Mouse (Mus musculus) heart, postnatal 25 days (tissue): Measurements from ENCODE around the gene Trim31. TPM values are rescaled to one million over a fixed set of nuclear protein-coding genes. Genes with fewer than 3 reads are reported as not detected.

Source experiments
- DNase-seq: peaks from one replicate; pipeline ENCODE4 v3.0.0; 2022; ENCODE audit warnings: low spot score
- intact Hi-C: fragments of 180-260 bp; cut with DNase I; formaldehyde crosslinking; loops from one replicate; pipeline ENCODE4 v1.15.1; 2025
- total RNA-seq, 2 experiments: library from RNA; stranded (reverse); gene quantifications; 2 replicates each; pipeline ENCODE4 v1.2.3; 2021

Gene Trim31
- total RNA-seq, 2 experiments from 2014 or later: not detected

DNA sequence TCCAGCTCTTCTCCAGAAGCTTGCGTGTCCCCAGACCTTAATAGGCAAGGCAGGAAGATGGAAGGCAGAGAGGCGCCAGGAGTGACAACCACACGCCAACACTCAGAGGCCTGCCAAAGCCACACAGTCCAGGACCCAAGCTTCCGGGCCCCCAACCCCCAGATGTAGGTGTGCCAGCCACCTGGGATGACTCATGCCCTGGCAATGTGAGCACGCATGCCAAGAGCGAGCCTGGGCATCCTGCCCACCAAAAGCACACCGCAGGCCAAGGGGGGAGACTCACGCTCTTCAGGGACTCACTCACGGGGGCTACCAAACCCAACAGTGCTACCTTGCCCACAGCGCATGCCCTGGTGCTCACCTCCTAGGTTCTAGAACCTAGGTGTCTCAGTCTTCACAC lies 44.5 kb downstream of the Trim31 start:
- intact Hi-C loops: no loop called here
- DNase-seq: peak; percentile 41

DNA sequence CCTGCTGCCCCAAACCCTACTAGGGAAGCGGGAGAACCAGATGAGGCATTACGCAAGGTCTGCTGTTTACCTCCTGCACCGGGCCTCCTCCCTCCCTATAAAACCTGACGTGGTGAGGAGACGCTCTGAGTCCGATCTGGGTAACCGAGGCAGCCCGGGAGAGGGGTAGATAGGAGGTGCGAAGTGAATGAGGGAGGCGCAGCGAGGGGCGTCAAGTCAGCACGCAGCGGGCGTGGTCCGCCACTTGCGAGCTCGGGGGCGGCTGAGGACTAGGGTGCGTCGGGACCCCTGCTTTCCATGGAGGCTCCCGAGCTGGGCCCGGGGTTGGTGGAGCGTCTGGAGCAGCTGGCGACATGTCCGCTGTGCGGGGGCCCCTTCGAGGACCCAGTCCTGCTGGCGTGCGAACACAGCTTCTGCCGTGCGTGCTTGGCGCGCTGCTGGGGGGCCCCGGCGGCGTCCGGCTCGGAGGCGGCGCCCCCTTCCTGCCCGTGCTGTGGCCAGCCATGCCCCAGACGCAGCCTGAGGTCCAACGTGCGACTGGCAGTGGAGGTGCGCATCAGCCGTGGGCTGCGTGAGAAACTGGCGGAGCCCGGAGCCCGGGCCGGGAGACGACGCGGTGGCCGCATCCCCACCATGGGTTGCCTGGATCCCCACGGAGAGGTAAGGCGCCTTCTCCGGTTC lies 45.0 kb downstream of the Trim31 start, which contains the start of gene Rnf39:
TSS of gene Rnf39 (plus strand) at position 128 of the 681 bp plus-strand sequence.
- no peak for DNase-seq
- intact Hi-C loops: no loop called here

DNA sequence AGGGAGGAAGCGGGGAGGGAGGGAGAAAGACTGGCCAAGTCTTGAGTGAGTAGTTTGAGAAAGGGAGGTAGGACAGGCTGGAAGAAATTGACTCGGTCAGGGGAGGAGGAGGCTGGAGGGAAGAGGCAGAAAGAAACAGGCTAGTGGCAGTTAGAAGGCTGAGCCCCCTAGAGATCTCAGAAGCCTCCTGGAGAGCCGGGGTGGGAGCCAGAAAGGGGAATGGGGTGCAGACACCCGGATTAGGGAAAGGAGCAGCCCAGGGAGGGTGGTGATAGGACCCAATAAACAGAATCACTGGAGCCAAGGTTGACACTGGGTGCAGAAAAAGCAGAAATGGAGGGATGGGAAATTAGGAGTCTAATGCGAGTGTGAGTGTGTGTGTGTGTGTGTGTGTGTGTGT lies 45.8 kb downstream of the Trim31 start:
- intact Hi-C loops: no loop called here
- DNase-seq: no peak

DNA sequence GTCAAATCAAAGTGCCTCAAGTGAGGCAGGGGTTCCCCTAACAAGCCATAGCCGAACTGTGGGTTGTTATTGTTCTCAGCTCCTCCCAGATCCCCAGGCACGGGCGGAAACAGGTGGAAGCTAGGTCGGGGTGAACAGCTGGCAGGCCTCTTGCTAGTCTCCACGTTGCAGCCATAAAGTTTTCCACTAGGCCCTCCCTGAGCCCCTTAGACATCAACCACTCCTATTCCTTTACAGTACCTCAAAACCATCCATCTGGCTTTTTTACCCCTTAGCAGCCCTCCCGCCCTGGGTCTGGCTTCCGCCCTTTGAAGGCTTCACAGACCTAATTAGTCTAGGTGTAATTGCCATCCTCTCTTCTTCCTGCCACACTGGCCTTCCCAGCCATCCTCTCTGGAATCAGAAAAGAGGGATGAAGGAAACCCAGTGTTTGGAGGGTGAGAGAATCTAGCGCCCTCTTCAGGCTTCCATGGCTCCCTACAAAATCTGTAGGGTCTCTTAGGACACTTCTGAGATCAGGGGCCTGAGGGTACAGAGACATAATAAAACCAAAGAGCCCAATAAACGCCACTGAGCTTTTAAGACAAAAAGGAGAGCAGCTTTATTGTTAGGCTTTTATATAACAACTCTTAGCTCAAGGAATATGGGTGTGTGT lies 46.3 kb downstream of the Trim31 start:
- DNase-seq: no peak

DNA sequence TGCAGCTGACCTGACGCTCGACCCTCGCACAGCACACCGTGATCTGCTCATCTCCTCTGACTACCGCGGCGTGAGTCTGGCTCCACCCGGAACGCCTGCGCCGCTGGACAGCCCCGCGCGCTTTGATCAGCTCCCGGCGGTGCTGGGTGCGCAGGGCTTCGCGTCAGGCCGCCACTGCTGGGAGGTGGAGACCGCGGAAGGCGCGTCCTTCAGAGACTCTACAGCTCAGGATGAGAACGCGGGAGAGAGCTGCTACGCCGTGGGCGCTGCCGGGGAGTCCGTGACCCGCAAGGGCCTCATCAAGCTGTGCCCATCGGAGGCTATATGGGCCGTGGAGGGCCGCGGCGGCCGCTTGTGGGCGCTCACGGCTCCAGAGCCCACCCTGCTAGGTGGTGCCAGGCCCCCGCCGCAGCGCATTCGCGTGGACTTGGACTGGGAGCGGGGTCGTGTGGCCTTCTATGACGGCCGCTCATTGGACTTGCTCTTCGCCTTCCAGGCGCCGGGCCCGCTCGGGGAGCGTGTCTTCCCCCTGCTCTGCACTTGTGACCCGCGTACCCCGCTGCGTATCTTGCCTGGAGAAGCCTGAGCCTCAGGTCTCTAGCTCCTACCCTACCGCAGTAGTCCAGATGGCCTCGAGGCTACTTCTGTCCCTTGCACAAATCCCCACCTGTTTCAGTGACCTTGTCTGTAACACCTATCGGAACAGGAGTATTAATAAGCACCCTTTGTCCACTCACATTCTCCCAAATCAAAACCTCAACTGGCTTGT lies 49.3 kb downstream of the Trim31 start:
- DNase-seq: peak; percentile 24

More for the DNA sequence above, 46.3 kb downstream of the Trim31 start:
- intact Hi-C loops: no loop called here

DNA sequence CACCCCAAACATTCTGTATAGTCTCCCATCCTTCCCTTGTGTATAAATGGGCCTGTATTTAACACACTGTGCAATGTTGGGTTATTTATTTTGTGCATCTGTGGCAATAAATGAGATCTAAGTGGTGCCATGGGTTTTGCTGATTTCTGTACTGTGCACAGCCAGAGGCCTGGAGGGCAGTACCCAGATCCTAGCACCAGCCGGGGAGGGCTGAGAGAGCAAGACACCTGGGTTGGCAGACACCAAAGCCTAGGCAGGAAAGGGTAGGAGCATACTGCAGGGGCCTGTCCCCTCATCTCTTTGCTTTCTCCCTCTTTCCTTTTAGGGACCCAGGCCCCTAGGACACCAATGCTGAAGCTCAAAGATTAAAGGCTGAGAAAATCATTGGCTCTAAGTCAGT lies 50.4 kb downstream of the Trim31 start:
- intact Hi-C loops: no loop called here

More for the DNA sequence above, 49.3 kb downstream of the Trim31 start:
- intact Hi-C loops: no loop called here

DNA sequence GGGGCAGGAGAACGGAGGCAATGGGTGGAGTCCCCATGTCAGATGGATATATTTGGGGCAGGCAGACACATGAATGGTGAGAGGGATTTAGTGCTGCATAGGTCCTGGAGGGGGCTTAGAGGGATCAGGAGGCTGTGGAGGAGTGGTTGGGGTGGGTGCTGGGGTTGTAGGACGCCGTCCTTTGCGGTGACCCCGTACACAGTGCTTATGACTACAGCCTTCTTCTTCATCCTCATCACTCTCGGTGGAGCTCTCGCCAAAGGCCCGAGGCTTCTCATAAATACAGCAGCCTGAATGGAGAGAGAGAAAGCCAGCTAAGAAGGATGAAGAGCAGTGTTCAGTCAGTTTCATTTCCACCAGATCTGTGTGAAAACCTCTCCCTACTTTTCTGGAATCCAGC lies 51.3 kb downstream of the Trim31 start:
- DNase-seq: no peak
- intact Hi-C loops: no loop called here

More for the DNA sequence above, 50.4 kb downstream of the Trim31 start:
- no peak for DNase-seq

DNA sequence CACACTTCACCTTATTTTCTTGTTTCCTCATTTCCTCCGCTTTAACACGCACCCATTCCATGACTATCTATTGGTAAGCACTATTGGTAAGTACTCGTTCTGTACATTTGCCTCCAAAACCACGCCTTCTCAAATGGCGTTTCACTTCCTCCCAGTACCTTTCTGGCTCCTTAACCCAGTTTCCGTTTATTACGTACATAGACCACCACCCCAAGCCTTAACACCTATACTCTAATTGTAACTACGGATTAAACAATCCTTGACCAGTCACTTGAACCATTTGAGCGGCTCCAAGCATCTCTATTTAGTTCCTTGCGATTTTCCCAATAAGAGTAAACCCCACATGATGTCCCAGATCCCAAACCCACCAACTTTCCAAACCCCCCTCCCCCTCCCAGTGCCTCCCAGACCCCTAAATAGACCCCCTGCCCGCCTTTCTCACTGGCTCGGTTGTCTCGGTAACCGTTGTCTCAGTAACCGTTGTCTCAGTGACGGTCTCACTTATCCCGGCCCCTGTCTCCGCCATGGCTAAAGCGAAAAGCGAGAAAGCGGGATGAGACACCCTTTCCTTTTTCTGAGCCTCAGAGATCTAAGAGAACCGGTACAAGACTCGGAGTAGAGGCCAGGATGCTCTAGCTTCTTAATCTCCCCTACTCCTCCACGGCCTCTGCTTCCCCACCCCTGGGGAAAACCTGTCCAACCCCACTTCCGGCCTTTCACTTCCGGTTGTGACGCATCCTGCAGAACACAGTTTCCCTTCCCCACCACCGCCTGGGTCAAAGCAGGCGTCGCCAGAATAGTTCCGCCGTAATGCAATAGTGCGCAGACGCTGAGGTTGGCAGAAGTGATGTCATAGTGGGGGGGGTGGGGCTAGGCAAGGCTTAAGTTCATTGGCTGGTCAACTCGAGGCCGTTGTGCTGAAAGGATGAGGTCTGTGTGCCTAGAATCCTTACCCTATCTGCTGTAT lies 53.3 kb downstream of the Trim31 start, which contains the start of gene Ppp1r11:
TSS of gene Ppp1r11 (minus strand) at position 761 of the 967 bp plus-strand sequence.
- DNase-seq: peak; percentile 94
- intact Hi-C loops: loop anchor here (2.0 kb wide), 1 partner anchor 18 kb away; no protein-coding TSS in a partner anchor

DNA sequence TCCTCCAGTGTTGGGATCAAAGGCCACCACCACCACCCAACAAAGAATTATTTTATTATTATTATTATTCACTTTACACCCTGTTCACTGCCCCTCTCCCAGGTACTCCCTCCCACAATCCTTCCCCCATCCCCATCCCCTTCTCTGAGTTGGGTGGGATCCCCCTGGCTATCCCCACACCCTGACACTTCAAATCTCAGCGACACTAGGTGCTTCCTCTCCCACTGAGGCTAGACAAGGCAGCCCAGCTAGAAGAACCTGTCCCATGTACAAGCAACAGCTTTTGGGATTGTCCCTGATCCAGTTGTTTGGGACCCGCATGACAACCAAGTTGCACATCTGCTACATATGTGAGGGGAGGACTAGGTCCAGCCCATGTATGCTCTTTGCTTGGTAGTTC lies 54.7 kb downstream of the Trim31 start:
- intact Hi-C loops: no loop called here
- DNase-seq: no peak

DNA sequence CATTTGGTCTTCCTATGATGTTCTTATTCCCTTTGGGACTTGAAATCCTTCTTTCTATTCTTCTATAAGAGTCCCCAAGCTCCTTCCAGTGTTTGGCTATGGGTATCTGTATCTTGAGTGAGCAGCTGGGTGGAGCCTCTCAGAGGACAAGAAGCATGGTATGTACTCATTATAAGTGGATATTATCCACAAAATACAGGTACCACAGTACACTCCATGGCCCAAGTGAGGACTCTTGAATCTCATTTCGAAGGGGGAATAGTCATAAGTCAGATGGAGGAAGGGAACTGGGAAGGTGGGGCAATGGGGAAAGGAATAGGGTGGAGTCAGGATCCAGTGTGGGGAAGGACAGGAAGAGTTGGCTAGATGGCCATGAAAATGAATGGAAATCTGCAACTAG lies 55.1 kb downstream of the Trim31 start:
- DNase-seq: no peak
- intact Hi-C loops: no loop called here

DNA sequence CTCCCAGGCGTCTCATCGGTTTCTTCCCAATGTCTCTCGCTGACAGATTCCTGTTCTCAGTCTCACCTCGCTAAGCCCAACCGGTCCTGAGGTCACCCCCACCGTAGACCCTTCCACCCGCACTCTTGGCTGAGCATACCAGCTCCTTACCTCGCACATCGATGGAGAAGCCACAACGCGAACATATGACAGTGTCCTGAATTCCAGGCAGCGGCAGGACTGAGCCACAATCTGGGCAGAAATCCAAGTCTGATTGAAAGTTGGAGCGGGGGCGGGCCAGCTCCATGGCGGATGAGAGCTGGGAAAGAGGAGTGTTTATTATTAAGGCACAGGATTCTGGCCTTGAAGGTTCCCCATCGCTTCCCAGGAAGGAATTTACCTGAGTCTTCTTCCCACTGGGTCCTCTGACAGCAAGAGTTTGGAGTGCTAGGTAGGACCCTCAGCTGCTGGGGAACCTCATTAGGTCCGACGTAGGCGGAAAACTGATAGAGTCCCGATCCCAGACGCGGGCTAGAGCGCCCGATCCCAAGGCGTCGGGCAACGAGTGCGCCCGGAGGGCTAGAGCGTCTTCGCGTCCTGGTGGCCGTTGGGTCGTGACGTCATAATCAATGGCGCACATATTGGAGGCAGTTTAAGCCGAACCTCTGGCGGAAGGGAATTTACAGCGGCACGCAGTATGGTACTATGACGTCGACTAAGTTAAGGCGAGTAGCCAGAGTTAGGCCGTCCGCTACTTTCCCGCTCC lies 60.3 kb downstream of the Trim31 start, which contains the start of the genes Znrd1 and Znrd1as:
TSS of gene Znrd1 (minus strand) at position 561 of the 745 bp plus-strand sequence.
TSS of gene Znrd1as (plus strand) at position 594 of the 745 bp plus-strand sequence.
- intact Hi-C loops: loop anchor here (5.0 kb wide), 3 partner anchors 41 to 121 kb away; partner anchors contain the start of genes Gabbr1 and Trim26
- DNase-seq: peak; percentile 86

DNA sequence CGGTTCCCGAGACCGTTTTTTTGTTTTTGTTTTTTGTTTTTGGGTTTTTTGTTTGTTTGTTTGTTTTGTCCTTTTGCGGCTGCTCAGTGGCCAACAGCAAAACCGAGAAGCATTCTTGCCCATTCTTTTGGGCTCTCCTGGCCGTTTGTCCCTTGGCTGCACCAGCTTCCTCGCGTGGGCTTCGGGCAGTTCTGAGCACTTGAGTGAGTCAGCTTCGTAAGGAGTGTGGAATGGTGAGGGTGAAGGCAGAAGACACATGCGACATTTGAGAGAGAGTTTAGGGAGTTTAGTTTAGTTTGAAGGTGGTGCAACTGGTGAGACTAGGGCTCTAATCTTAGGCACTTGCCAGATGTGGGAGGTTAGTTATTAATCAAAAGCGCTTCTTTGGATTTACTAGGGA lies 61.0 kb downstream of the Trim31 start:
- intact Hi-C loops: loop anchor here (5.0 kb wide), 3 partner anchors 42 to 122 kb away; partner anchors contain the start of genes Gabbr1 and Trim26
- DNase-seq: no peak

Other genes with a start within 250 kb of the Trim31 start
- not detected for gene H2-M1, start 225.9 kb upstream of the Trim31 start, total RNA-seq
- gene H2-M10.5, start 125.2 kb upstream of the Trim31 start, total RNA-seq: not detected
- gene H2-M10.6, start 85.9 kb upstream of the Trim31 start, total RNA-seq: not detected
- 10 to 100 TPM; 19.4 to 20.5 TPM for gene Trim26, start 61.0 kb upstream of the Trim31 start, total RNA-seq
- gene Trim15, start 30.9 kb upstream of the Trim31 start, total RNA-seq: not detected
- gene Trim10, start 28.5 kb upstream of the Trim31 start, total RNA-seq: 1 to 10 TPM; 1.2 TPM
- not detected for gene Trim40, start 8.0 kb upstream of the Trim31 start, total RNA-seq
- 1 to 10 TPM in 1 of 2 experiments, under 1 TPM in 1; 0.36 to 1.1 TPM for gene Rnf39, start 44.8 kb downstream of the Trim31 start, total RNA-seq
- gene Ppp1r11, start 53.6 kb downstream of the Trim31 start, total RNA-seq: 10 to 100 TPM; 87.4 to 92.9 TPM
- gene Znrd1, start 60.4 kb downstream of the Trim31 start, total RNA-seq: 10 to 100 TPM; 25.9 to 27.4 TPM
- gene Znrd1as, start 60.5 kb downstream of the Trim31 start, total RNA-seq: 10 to 100 TPM; 11.2 to 14.7 TPM
- under 1 TPM; 0.49 to 0.61 TPM for gene 2410137M14Rik, start 83.1 kb downstream of the Trim31 start, total RNA-seq
- gene H2-M5, start 91.4 kb downstream of the Trim31 start, total RNA-seq: not detected
- 1 to 10 TPM; 1.6 to 2.9 TPM for gene Zfp57, start 103.0 kb downstream of the Trim31 start, total RNA-seq
- not detected for gene Mog, start 125.3 kb downstream of the Trim31 start, total RNA-seq
- 1 to 10 TPM; 6.9 to 7.4 TPM for gene Gabbr1, start 147.8 kb downstream of the Trim31 start, total RNA-seq
- not detected for gene Olfr90, start 190.4 kb downstream of the Trim31 start, total RNA-seq
- not detected for gene Olfr91, start 200.2 kb downstream of the Trim31 start, total RNA-seq
- not detected for gene Olfr92, start 222.0 kb downstream of the Trim31 start, total RNA-seq